13 mouse cellular contexts compared by ENCODE assay signal in genomic region chr6:113457952-113458534, GRCm38 (mm10). TPM values are rescaled to one million over a fixed set of nuclear protein-coding genes. Genes with fewer than 3 reads are reported as not detected.
A peak's percentile ranks its signal among the peaks of the same experiment; 100 is the strongest.
DNase-seq lines count a peak whose midpoint lies in the region; ATAC-seq lines count a peak whose summit lies in the region.
"Had no signal": no experiment of that assay in that cellular context is flagged by ENCODE, and none has a peak within 500 bp of the region (broad histone marks: within the 10 kb centered on the region; RNA-seq: fewer than 3 reads in every experiment).

Gene Il17re, plus strand, starts transcription at chr6:113458484.

- no peaks in the 10 kb centered on the region for H3K36me3 ChIP-seq in kidney, embryonic 14.5 days (ENCODE audit: control insufficient read depth, insufficient read depth, low read length)
- H3K36me3 ChIP-seq in stomach, embryonic 14.5 days (ENCODE audit: control insufficient read depth, insufficient read depth, low read length) = no peaks in the 10 kb centered on the region

- no peak within 1 kb of the TSS for H3K4me3 ChIP-seq in kidney, embryonic 14.5 days (ENCODE audit: low read length)
- H3K4me3 ChIP-seq in stomach, embryonic 14.5 days (ENCODE audit: low read depth, low read length) = peak within 1 kb of the TSS; percentile 15; the same call in 1 of the 2 replicates
- H3K4me3 ChIP-seq: forebrain, embryonic 13.5 days had no signal

- no peak within 1 kb of the TSS for H3K27ac ChIP-seq in kidney, embryonic 14.5 days (ENCODE audit: low read depth, low read length)
- peak within 1 kb of the TSS; percentile 52; the same call in 1 of the 2 replicates for H3K27ac ChIP-seq in stomach, embryonic 14.5 days (ENCODE audit: low read length)
- H3K27ac ChIP-seq: forebrain, embryonic 13.5 days had no signal

- no peak for DNase-seq in kidney, postnatal 4 days
- no peak for DNase-seq in urinary bladder, adult 2 months (ENCODE audit: low spot score)
- DNase-seq in urinary bladder, postnatal 14 days (ENCODE audit: low spot score) = no peak
- no peak for DNase-seq in neural tube, embryonic 10.5 days (ENCODE audit: extremely low spot score, low spot score)
- DNase-seq in cerebellum, adult 11-12 months = no peak
- no peak for DNase-seq in frontal cortex, postnatal 14 days (ENCODE audit: low spot score in 2 of 2)
- DNase-seq: heart, adult 11 months; heart, postnatal 4 days; retina, postnatal 1 day had no signal

- H3K4me1 ChIP-seq in kidney, embryonic 14.5 days (ENCODE audit: control insufficient read depth, insufficient read depth, low read length) = no peaks in the 10 kb centered on the region
- H3K4me1 ChIP-seq in stomach, embryonic 14.5 days (ENCODE audit: control insufficient read depth, insufficient read depth, low read length) = peaks cover 2% of the 10 kb centered on the region; the same call in 1 of the 2 replicates
- H3K4me1 ChIP-seq: forebrain, embryonic 13.5 days had no signal

- H3K4me2 ChIP-seq in kidney, embryonic 14.5 days (replicated peaks; ENCODE audit: low read depth, low read length) = peak within 1 kb of the TSS; percentile 0; the same call in 1 of the 2 replicates
- H3K4me2 ChIP-seq in stomach, embryonic 14.5 days (replicated peaks; ENCODE audit: low read depth, low read length) = peak within 1 kb of the TSS; percentile 30
- H3K4me2 ChIP-seq: forebrain, embryonic 13.5 days had no signal

- H3K9ac ChIP-seq in kidney, embryonic 14.5 days (ENCODE audit: low read depth, low read length) = no peak within 1 kb of the TSS
- H3K9ac ChIP-seq in stomach, embryonic 14.5 days (replicated peaks; ENCODE audit: low read depth, low read length) = no peak within 1 kb of the TSS
- H3K9ac ChIP-seq: forebrain, embryonic 13.5 days had no signal

- no peak for ATAC-seq in kidney, embryonic 14.5 days (ENCODE audit: low FRiP score, low TSS enrichment)
- no peak for ATAC-seq in stomach, embryonic 14.5 days (ENCODE audit: insufficient number of reproducible peaks, insufficient read depth, low FRiP score, low read depth)
- ATAC-seq: forebrain, embryonic 13.5 days had no signal

- WGBS in kidney, embryonic 14.5 days = 52% methylated on average over 10 of the region's 10 CpGs
- WGBS in stomach, embryonic 14.5 days = 59% methylated on average over 10 of the region's 10 CpGs

- no peaks in the 10 kb centered on the region for H3K27me3 ChIP-seq in kidney, embryonic 14.5 days (ENCODE audit: control insufficient read depth, insufficient read depth, low read length)
- no peaks in the 10 kb centered on the region for H3K27me3 ChIP-seq in stomach, embryonic 14.5 days (ENCODE audit: control insufficient read depth, insufficient read depth, low read length)
- H3K27me3 ChIP-seq: forebrain, embryonic 13.5 days had no signal

- no peaks in the 10 kb centered on the region for H3K9me3 ChIP-seq in kidney, embryonic 14.5 days (ENCODE audit: control insufficient read depth, low read length)
- no peaks in the 10 kb centered on the region for H3K9me3 ChIP-seq in stomach, embryonic 14.5 days (ENCODE audit: control insufficient read depth, low read depth, low read length)
- H3K9me3 ChIP-seq: forebrain, embryonic 13.5 days had no signal

RNA-seq across cellular contexts. Expression of gene Il17re, which starts in this region (rescaled TPM):
- 3.5 and 6.1 TPM in 2 replicates for polyA plus RNA-seq in kidney, embryonic 14.5 days (2014; fragmentation: Nextera tagmentation; extraction: Ambion mirVana)
- polyA plus RNA-seq in urinary bladder, adult 2 months (2012; rRNA removed) = 71.8 and 87.7 TPM in 2 replicates
- 19.0 and 19.8 TPM in 2 replicates for polyA plus RNA-seq in stomach, embryonic 14.5 days (2014; fragmentation: Nextera tagmentation; extraction: Ambion mirVana)
- polyA plus RNA-seq: C2C12 had no signal
